Mouse (Mus musculus) G1E (cell line): ENCODE measurements around the gene Jmjd1c. TPM values are rescaled to one million over a fixed set of nuclear protein-coding genes. Genes with fewer than 3 reads are reported as not detected.

Source experiments
- ATAC-seq: 2 replicates; pipeline ENCODE4 v1.8.0; 2016; ENCODE audit warnings: mild to moderate bottlenecking; ENCODE audit not compliant: insufficient number of reproducible peaks, poor library complexity, low FRiP score, severe bottlenecking; ENCODE audit errors: extremely low read depth
- DNase-seq: peaks from one replicate; pipeline ENCODE4 v3.0.0; 2012; ENCODE audit warnings: low spot score
- H3K27me3 ChIP-seq: 2 replicates; pipeline ENCODE4 v1.6.1; 2012; ENCODE audit warnings: mild to moderate bottlenecking, low read length, inconsistent platforms; ENCODE audit not compliant: insufficient read depth
- H3K36me3 ChIP-seq: replicated peaks from 2 replicates; pipeline ENCODE3; 2012; ENCODE audit warnings: mild to moderate bottlenecking, inconsistent platforms
- H3K4me1 ChIP-seq: 2 replicates; pipeline ENCODE4 v1.6.1; 2012; ENCODE audit warnings: low read depth, low read length, inconsistent platforms, mixed read lengths; ENCODE audit not compliant: insufficient read depth
- H3K4me3 ChIP-seq: 2 replicates; pipeline ENCODE4 v1.5.1; 2012; ENCODE audit warnings: low read depth, mild to moderate bottlenecking, inconsistent platforms, low read length, moderate library complexity, mixed read lengths
- H3K9me3 ChIP-seq: replicated peaks from 2 replicates; pipeline ENCODE4 v1.6.1; 2012; ENCODE audit warnings: inconsistent platforms
- CTCF ChIP-seq: IDR thresholded peaks from 2 replicates; pipeline ENCODE4 v1.5.1; 2012; ENCODE audit warnings: low read depth, low read length, inconsistent platforms, mixed read lengths
- GATA1 ChIP-seq: IDR thresholded peaks from 2 replicates; pipeline ENCODE4 v1.6.1; 2012; ENCODE audit warnings: borderline replicate concordance, low read length, inconsistent platforms, mixed read lengths
- GATA2 ChIP-seq: IDR thresholded peaks from 2 replicates; pipeline ENCODE4 v1.6.1; 2012; ENCODE audit warnings: low read depth, low read length, inconsistent platforms, borderline replicate concordance
- POLR2AphosphoS5 ChIP-seq: IDR thresholded peaks from 2 replicates; pipeline ENCODE4 v1.6.1; 2012; ENCODE audit warnings: low read depth, low read length, inconsistent platforms; ENCODE audit not compliant: insufficient replicate concordance
- TAL1 ChIP-seq: conservative IDR thresholded peaks from 2 replicates; pipeline ENCODE4 v1.6.1; 2012; ENCODE audit warnings: low read depth, low read length, inconsistent platforms, mixed read lengths
- polyA plus RNA-seq: library from polyadenylated mRNA; stranded (reverse); fragments of >175 nt; gene quantifications from 2 replicates; pipeline ENCODE4 v1.2.3, GENCODE M21; 2012
- total RNA-seq, 2 experiments: library from RNA; stranded (forward) in 1 of 2; stranded (reverse) in 1 of 2; fragments of 200-1000 nt in 1 of 2; fragments of >200 nt in 1 of 2; fragmentation: Nextera tagmentation in 1 of 2; gene quantifications; 2 replicates each; pipeline ENCODE4 v1.2.3; 2014 to 2017

Gene Jmjd1c
- total and polyA plus RNA-seq, 3 experiments = 9.1 to 184 (median 102) TPM

DNA sequence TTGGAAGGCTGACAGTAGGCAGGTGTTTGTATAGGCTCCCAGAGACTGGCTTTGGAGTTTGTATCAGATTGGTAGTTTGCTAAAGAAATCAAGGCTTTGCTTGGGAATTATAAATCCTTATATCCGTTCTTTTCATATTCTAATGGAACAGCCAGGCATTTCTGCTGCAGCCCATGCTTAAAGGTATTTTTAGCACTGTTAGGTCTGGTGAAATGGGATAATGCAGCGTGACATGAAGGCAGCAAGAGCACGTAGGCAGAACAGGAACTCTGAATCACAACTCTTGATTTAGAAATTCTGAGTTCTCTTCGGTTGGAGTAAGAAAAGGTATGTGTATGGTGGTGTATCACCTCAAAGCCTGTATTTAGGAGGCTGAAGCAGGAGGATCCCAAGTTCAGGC, 28.2 kb downstream of the Jmjd1c start:
- ATAC-seq (no peak), DNase-seq (no peak)
- Histone ChIP-seq H3K9me3 (no peaks in the 10 kb centered on the region), H3K4me3 (no peak overlapping the region), H3K27me3 (no peaks in the 10 kb centered on the region), H3K4me1 (peaks cover 44% of the 10 kb centered on the region), H3K36me3 (peaks cover 11% of the 10 kb centered on the region)
- TF ChIP-seq GATA2 (no peak), GATA1 (no peak), TAL1 (no peak), CTCF (no peak), POLR2AphosphoS5 (no peak)

DNA sequence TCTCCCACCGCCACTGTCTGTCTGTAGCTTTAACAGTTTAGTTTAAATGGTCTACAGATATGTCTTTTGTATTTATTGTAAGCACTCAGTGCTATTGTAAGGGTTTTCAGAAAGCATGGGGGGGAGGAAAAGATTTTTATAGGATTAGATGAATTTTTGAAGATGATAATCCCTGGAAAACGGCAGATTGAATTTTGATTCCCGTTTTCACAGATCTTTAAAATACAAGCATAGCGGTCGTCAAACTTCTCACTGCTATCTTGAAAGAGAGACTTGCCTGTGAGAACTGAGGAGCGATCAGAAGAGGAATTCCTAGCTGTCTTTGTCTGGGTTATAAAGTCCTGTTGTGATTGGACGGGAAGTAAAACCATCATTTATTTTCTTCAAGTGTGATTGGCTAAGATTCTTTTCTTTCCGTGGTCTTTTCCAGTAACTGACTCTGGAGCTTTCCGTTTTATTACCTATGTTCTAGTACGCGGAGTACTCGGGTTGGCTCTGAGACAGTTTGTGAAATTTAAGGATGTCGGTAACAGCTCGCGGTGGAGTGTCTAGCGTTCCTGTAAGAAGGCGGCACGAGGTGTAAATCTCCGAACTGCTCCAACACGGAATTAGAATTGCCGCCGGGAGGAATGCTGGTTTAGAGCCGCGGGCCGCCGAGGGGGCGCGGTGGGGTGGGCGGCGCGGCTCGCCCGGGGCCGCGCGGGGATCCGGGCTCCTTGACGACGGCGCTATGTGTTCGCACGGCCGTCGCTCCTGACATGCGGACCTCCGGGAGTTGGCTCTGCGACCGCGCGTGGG, 30.3 kb downstream of the Jmjd1c start:
- Histone ChIP-seq H3K9me3 (no peaks in the 10 kb centered on the region), H3K36me3 (peaks cover 9% of the 10 kb centered on the region), H3K27me3 (no peaks in the 10 kb centered on the region), H3K4me3 (peak overlapping the region; percentile 93), H3K4me1 (peaks cover 49% of the 10 kb centered on the region)
- TF ChIP-seq POLR2AphosphoS5 = no peak
- TF ChIP-seq GATA1 = no peak
- no peak for TF ChIP-seq TAL1
- no peak for TF ChIP-seq GATA2
- TF ChIP-seq CTCF = no peak
- DNase-seq = peak; percentile 53
- ATAC-seq = peak; percentile 47

DNA sequence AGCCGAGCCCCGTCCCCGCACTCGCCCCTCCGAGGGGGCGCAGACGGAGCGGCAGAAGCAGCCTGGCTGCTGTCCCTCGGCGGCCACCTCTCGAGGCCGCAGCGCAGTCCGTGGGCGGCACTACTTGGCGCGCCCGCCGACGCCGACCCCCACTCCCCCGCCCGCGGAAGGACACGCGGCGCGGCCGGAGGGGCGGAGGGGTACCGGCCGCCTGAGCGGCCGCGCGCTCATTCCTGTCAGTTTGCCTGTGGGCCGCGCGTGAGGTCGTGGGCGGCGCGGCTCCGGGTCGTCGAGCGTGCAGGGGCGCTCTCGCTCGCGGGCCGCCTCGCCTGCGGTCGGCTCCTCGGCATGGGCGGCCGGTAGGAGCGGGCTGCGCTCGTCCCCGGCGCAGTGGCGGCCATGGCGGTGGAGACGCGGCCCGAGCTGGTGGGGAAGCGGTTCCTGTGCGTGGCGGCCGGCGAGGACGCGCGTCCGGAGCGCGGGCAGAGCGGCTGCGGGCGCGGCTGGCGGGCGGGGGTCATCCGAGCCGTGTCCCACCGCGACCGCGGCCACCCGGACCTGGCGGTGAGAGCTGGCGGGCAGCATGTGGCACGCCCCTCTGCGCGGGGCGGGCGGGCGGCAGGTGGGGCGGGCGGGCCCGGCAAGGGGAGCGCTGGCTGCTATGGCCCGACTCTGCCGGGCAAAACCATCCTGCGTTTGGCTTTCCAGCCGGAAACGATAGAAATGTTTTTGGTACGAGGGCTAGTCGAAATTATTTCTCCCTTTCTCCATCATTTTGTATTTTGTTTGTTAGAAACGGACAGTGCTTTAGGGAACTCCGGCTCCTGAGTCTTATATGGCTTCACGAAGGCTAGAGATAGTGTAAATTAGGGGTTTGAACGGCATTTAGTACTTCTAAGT, 31.2 kb downstream of the Jmjd1c start:
- Histone ChIP-seq H3K9me3 (no peaks in the 10 kb centered on the region), H3K4me1 (peaks cover 50% of the 10 kb centered on the region), H3K27me3 (no peaks in the 10 kb centered on the region), H3K4me3 (peak overlapping the region; percentile 93), H3K36me3 (peaks cover 5% of the 10 kb centered on the region)
- no peak for ATAC-seq
- TF ChIP-seq CTCF (no peak), TAL1 (no peak), POLR2AphosphoS5 (no peak), GATA1 (no peak), GATA2 (no peak)
- DNase-seq = peak; percentile 33

DNA sequence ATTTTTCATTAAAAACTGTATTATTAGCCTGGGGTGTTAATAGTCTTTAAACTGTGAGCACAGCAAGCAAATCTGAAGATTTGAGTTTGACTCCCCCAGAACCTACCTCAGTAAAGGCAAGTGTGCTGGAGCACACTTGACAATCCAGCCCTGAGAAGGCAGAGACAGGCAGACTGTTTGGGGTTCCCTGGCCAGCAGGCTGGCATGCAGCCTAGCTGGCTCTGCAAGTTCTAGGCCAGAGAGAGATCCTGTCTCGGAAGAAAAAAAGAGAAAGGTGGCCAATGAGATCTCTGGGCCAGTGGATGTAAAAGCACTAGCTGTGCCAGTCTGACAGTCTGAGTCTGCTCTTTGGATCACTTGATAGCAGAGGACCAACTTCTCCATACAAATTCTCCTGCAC, 33.6 kb downstream of the Jmjd1c start:
- TF ChIP-seq CTCF (no peak), TAL1 (no peak), GATA2 (no peak), POLR2AphosphoS5 (no peak), GATA1 (no peak)
- Histone ChIP-seq H3K27me3 (no peaks in the 10 kb centered on the region), H3K36me3 (peaks cover 3% of the 10 kb centered on the region), H3K9me3 (no peaks in the 10 kb centered on the region), H3K4me3 (no peak overlapping the region), H3K4me1 (peaks cover 40% of the 10 kb centered on the region)
- ATAC-seq = no peak
- no peak for DNase-seq

DNA sequence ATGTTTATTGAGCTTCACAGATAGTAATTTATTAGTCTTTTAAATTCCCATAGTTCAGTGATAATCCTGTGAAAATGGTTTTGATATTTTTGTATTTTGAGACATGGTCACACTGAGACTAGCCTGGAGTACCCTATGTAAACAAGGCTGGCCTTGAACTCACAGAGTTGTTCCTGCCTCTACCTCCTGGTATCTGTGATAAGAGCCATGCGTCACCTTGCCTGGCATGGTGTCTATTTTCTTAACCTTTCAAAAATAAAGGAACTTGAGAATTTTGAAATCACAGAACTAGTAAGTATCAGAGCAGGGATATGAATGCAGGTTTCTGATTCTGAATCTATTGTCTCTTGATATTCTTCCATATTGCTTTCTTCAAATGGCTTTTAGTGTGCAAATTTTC, 35.8 kb downstream of the Jmjd1c start:
- DNase-seq (no peak), ATAC-seq (0 out of 2 replicates have a peak, but pooled peaks have one; percentile 8)
- H3K36me3 ChIP-seq = no peaks in the 10 kb centered on the region
- H3K4me3 ChIP-seq = no peak overlapping the region
- no peak for TF ChIP-seq TAL1
- no peak for TF ChIP-seq CTCF
- no peak for TF ChIP-seq GATA1
- no peak for TF ChIP-seq GATA2
- no peak for TF ChIP-seq POLR2AphosphoS5
- peaks cover 25% of the 10 kb centered on the region for H3K4me1 ChIP-seq
- H3K27me3 ChIP-seq = no peaks in the 10 kb centered on the region
- H3K9me3 ChIP-seq = no peaks in the 10 kb centered on the region

DNA sequence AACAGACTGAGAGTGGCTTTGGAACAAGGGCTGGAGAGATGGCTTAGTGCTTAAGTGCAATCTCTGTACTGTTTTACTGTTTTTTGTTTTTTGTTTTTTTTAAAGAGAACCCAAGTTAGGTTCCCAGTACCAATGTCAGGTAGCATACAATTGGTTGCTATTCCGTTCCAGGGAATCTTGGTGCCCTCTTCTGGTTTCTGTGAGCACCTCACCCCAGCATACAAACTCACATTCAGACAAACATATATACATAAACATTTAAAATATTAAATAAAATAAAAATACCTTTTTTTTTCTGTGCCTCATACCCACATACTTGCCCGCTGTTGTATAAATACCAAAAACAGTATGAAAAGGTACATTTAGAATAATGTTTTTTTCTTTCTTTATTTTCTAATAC, 38.4 kb downstream of the Jmjd1c start:
- Histone ChIP-seq H3K36me3 (peaks cover 3% of the 10 kb centered on the region), H3K4me1 (peaks cover 11% of the 10 kb centered on the region; the same call in 1 of the 2 replicates), H3K27me3 (no peaks in the 10 kb centered on the region), H3K4me3 (no peak overlapping the region), H3K9me3 (no peaks in the 10 kb centered on the region)
- DNase-seq (no peak), ATAC-seq (no peak)
- no peak for TF ChIP-seq GATA2
- TF ChIP-seq POLR2AphosphoS5 = no peak
- TF ChIP-seq TAL1 = no peak
- TF ChIP-seq GATA1 = no peak
- TF ChIP-seq CTCF = no peak
